Mouse (Mus musculus): Measurements from ENCODE around the gene Xylb. TPM values are rescaled to one million over a fixed set of nuclear protein-coding genes. Genes with fewer than 3 reads are reported as not detected.

The Xylb gene
- polyA plus RNA-seq, 1 experiment, result 7.9 TPM

DNA sequence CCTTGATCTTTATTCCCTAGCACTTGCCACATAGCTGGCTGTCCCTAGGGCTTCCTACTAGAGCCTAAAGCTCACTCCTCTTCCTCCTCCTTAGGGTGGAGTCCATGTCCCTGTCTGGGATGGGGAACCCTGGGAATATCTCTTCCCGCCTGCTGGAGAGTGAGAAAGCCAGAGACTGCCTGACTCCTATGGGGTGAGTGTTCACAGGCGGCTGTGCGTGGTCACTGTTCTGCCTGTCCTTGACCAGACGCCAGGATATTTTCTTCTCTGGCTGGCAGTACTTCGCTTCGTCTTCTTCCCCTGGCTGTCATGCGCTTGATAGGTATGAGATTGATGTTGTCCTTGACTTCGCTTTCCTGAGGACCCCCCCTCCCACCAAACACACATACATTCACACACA lies 10.8 kb upstream of the Xylb start:
- TF ChIP-seq EP300 (IDR thresholded peaks at IDR 0.05; ENCODE audit: insufficient read depth, low read depth, low read length), result no peak
- no peak for TF ChIP-seq CTCF (IDR thresholded peaks at IDR 0.05; ENCODE audit: low read depth, low read length)
- TF ChIP-seq POLR2A (IDR thresholded peaks at IDR 0.05; ENCODE audit: insufficient read depth, low read length), result no peak

DNA sequence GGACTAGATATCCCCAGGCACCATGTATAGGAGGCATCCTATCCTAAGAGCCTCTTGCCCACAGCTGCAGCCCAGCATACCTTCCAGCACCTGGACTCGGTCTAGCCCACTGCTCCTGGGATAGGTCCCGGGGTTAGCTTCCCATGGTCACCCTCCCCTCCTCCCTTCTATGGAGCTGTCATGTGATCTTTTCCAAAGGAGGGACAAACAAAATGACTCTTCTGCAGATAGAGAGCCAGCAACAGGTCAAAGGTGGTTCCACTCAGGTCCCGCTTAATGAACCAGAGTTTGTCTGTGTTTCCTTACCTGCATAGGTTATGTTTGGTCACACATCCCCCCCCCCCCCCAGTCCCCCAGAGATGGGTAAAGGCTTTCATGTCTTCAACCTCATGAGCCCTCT lies 6.7 kb upstream of the Xylb start:
- no peaks in the 10 kb centered on the region for H3K27me3 ChIP-seq (ENCODE audit: control insufficient read depth, insufficient read depth, low read length, poor library complexity, severe bottlenecking)
- H3K4me1 ChIP-seq (ENCODE audit: control insufficient read depth, insufficient read depth, low read length), result no peaks in the 10 kb centered on the region
- no peak overlapping the region for H3K27ac ChIP-seq (ENCODE audit: insufficient read depth, low read length)
- H3K9ac ChIP-seq (ENCODE audit: low read depth, poor library complexity, severe bottlenecking), result no peak overlapping the region
- peaks cover 4% of the 10 kb centered on the region for H3K36me3 ChIP-seq (ENCODE audit: control insufficient read depth, insufficient read depth, low read length, poor library complexity, severe bottlenecking)
- H3K4me3 ChIP-seq (ENCODE audit: low read depth, low read length), result no peak overlapping the region
- no peaks in the 10 kb centered on the region for H3K9me3 ChIP-seq (replicated peaks; ENCODE audit: control insufficient read depth, insufficient read depth, low read length, poor library complexity, severe bottlenecking)
- TF ChIP-seq CTCF (IDR thresholded peaks at IDR 0.05; ENCODE audit: low read depth, low read length) (no peak), POLR2A (IDR thresholded peaks at IDR 0.05; ENCODE audit: insufficient read depth, low read length) (no peak), EP300 (IDR thresholded peaks at IDR 0.05; ENCODE audit: insufficient read depth, low read depth, low read length) (no peak)

More for the DNA sequence above, 10.8 kb upstream of the Xylb start:
- Histone ChIP-seq H3K27me3 (ENCODE audit: control insufficient read depth, insufficient read depth, low read length, poor library complexity, severe bottlenecking) (no peaks in the 10 kb centered on the region), H3K27ac (ENCODE audit: insufficient read depth, low read length) (no peak overlapping the region), H3K4me1 (ENCODE audit: control insufficient read depth, insufficient read depth, low read length) (peaks cover 3% of the 10 kb centered on the region), H3K9ac (ENCODE audit: low read depth, poor library complexity, severe bottlenecking) (no peak overlapping the region), H3K9me3 (replicated peaks; ENCODE audit: control insufficient read depth, insufficient read depth, low read length, poor library complexity, severe bottlenecking) (no peaks in the 10 kb centered on the region), H3K4me3 (ENCODE audit: low read depth, low read length) (no peak overlapping the region), H3K36me3 (ENCODE audit: control insufficient read depth, insufficient read depth, low read length, poor library complexity, severe bottlenecking) (peaks cover 4% of the 10 kb centered on the region)

GRCm38 (mm10) chr9:119350947-119351705 lies 6.1 kb upstream of the Xylb start:
- H3K9ac ChIP-seq (ENCODE audit: low read depth, poor library complexity, severe bottlenecking), result no peak overlapping the region
- H3K36me3 ChIP-seq (ENCODE audit: control insufficient read depth, insufficient read depth, low read length, poor library complexity, severe bottlenecking), result peaks cover 4% of the 10 kb centered on the region
- TF ChIP-seq EP300 (IDR thresholded peaks at IDR 0.05; ENCODE audit: insufficient read depth, low read depth, low read length) (no peak), POLR2A (IDR thresholded peaks at IDR 0.05; ENCODE audit: insufficient read depth, low read length) (no peak), CTCF (IDR thresholded peaks at IDR 0.05; ENCODE audit: low read depth, low read length) (no peak)
- H3K27ac ChIP-seq (ENCODE audit: insufficient read depth, low read length), result no peak overlapping the region
- no peaks in the 10 kb centered on the region for H3K4me1 ChIP-seq (ENCODE audit: control insufficient read depth, insufficient read depth, low read length)
- H3K4me3 ChIP-seq (ENCODE audit: low read depth, low read length), result no peak overlapping the region
- H3K9me3 ChIP-seq (replicated peaks; ENCODE audit: control insufficient read depth, insufficient read depth, low read length, poor library complexity, severe bottlenecking), result no peaks in the 10 kb centered on the region
- H3K27me3 ChIP-seq (ENCODE audit: control insufficient read depth, insufficient read depth, low read length, poor library complexity, severe bottlenecking), result no peaks in the 10 kb centered on the region

DNA sequence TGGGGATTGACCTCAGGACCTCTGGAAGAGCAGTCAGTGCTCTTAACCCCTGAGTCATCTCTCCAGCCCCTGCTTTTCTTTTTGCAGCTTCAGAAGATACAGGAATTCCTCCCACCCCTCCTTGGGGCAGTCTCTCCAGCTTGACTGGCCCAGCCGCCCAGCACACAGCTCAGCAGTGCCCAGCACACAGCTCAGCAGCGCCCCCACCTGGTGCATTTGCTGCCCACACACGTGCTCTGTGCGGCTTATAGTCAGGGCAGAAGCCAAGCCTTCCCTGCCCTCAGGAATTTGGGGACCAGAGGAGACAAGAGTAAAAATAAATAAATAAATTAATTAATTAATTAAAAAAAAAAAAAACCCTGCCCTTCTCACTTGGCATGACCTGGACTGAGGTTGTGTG lies 5.1 kb upstream of the Xylb start:
- Histone ChIP-seq H3K36me3 (ENCODE audit: control insufficient read depth, insufficient read depth, low read length, poor library complexity, severe bottlenecking) (no peaks in the 10 kb centered on the region), H3K4me3 (ENCODE audit: low read depth, low read length) (no peak overlapping the region), H3K27ac (ENCODE audit: insufficient read depth, low read length) (no peak overlapping the region), H3K4me1 (ENCODE audit: control insufficient read depth, insufficient read depth, low read length) (no peaks in the 10 kb centered on the region), H3K9ac (ENCODE audit: low read depth, poor library complexity, severe bottlenecking) (no peak overlapping the region), H3K27me3 (ENCODE audit: control insufficient read depth, insufficient read depth, low read length, poor library complexity, severe bottlenecking) (no peaks in the 10 kb centered on the region), H3K9me3 (replicated peaks; ENCODE audit: control insufficient read depth, insufficient read depth, low read length, poor library complexity, severe bottlenecking) (no peaks in the 10 kb centered on the region)
- no peak for TF ChIP-seq EP300 (IDR thresholded peaks at IDR 0.05; ENCODE audit: insufficient read depth, low read depth, low read length)
- TF ChIP-seq CTCF (IDR thresholded peaks at IDR 0.05; ENCODE audit: low read depth, low read length), result peak; percentile 97
- no peak for TF ChIP-seq POLR2A (IDR thresholded peaks at IDR 0.05; ENCODE audit: insufficient read depth, low read length)

DNA sequence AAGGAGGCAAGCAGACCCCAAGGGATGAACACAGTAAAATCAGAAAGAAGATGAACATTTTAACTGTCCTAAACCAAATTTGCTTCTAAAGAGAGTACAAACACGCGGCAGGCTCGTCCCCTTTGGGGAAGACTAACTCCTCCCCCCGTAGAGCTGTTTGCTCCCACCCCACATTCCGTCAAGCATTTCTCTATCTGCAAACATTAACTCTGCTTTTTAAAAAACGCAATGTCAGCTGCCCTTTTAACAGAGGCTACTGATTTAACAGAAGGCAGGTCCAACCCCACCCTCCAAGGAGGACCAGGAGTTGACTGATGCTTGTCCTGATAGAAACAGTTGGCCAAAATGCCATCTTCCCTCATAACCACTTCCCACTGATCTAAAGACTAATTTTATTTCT lies 3.3 kb upstream of the Xylb start:
- no peaks in the 10 kb centered on the region for H3K36me3 ChIP-seq (ENCODE audit: control insufficient read depth, insufficient read depth, low read length, poor library complexity, severe bottlenecking)
- no peak overlapping the region for H3K9ac ChIP-seq (ENCODE audit: low read depth, poor library complexity, severe bottlenecking)
- TF ChIP-seq POLR2A (IDR thresholded peaks at IDR 0.05; ENCODE audit: insufficient read depth, low read length), result no peak
- no peak for TF ChIP-seq CTCF (IDR thresholded peaks at IDR 0.05; ENCODE audit: low read depth, low read length)
- TF ChIP-seq EP300 (IDR thresholded peaks at IDR 0.05; ENCODE audit: insufficient read depth, low read depth, low read length), result no peak
- no peaks in the 10 kb centered on the region for H3K4me1 ChIP-seq (ENCODE audit: control insufficient read depth, insufficient read depth, low read length)
- H3K27ac ChIP-seq (ENCODE audit: insufficient read depth, low read length), result no peak overlapping the region
- no peaks in the 10 kb centered on the region for H3K9me3 ChIP-seq (replicated peaks; ENCODE audit: control insufficient read depth, insufficient read depth, low read length, poor library complexity, severe bottlenecking)
- no peak overlapping the region for H3K4me3 ChIP-seq (ENCODE audit: low read depth, low read length)
- H3K27me3 ChIP-seq (ENCODE audit: control insufficient read depth, insufficient read depth, low read length, poor library complexity, severe bottlenecking), result no peaks in the 10 kb centered on the region

DNA sequence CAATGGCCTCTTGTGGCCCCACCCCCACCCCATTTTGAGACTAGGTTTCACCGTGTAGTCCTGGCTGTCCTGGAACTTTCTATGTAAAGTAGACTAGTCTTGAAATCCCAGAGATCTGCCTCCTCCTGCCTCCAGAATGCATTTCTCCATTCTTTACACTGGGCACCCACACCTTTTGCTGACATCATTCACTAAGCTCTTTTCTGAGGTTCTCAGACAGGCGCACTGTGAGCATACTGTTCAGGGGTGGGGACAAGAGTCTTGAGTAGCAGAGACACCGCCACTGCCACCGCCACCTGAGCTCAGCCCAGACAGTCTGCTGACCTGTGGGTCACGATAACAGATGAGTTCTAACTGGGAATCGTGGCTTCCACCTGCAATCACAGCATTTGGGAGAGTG lies 1.2 kb upstream of the Xylb start:
- Histone ChIP-seq H3K9ac (ENCODE audit: low read depth, poor library complexity, severe bottlenecking) (no peak overlapping the region), H3K27ac (ENCODE audit: insufficient read depth, low read length) (no peak overlapping the region), H3K27me3 (ENCODE audit: control insufficient read depth, insufficient read depth, low read length, poor library complexity, severe bottlenecking) (no peaks in the 10 kb centered on the region), H3K36me3 (ENCODE audit: control insufficient read depth, insufficient read depth, low read length, poor library complexity, severe bottlenecking) (no peaks in the 10 kb centered on the region), H3K4me3 (ENCODE audit: low read depth, low read length) (no peak overlapping the region), H3K4me1 (ENCODE audit: control insufficient read depth, insufficient read depth, low read length) (no peaks in the 10 kb centered on the region), H3K9me3 (replicated peaks; ENCODE audit: control insufficient read depth, insufficient read depth, low read length, poor library complexity, severe bottlenecking) (no peaks in the 10 kb centered on the region)
- TF ChIP-seq CTCF (IDR thresholded peaks at IDR 0.05; ENCODE audit: low read depth, low read length), result no peak
- TF ChIP-seq POLR2A (IDR thresholded peaks at IDR 0.05; ENCODE audit: insufficient read depth, low read length), result no peak
- TF ChIP-seq EP300 (IDR thresholded peaks at IDR 0.05; ENCODE audit: insufficient read depth, low read depth, low read length), result no peak
